Mouse (Mus musculus) olfactory bulb, adult 2 months (tissue): ENCODE data around the gene Akirin2.

Experiments
- CTCF ChIP-seq: fragments of 200-500 bp; IDR thresholded peaks from 2 replicates; pipeline ENCODE4 v1.5.1; 2012; ENCODE audit warnings: low read depth, mild to moderate bottlenecking, low read length, moderate library complexity; ENCODE audit not compliant: insufficient read depth
- POLR2A ChIP-seq: fragments of 200-500 bp; IDR thresholded peaks from 2 replicates; pipeline ENCODE4 v1.6.1; 2012; ENCODE audit warnings: mild to moderate bottlenecking, low read depth, low read length, moderate library complexity; ENCODE audit not compliant: insufficient read depth

DNA sequence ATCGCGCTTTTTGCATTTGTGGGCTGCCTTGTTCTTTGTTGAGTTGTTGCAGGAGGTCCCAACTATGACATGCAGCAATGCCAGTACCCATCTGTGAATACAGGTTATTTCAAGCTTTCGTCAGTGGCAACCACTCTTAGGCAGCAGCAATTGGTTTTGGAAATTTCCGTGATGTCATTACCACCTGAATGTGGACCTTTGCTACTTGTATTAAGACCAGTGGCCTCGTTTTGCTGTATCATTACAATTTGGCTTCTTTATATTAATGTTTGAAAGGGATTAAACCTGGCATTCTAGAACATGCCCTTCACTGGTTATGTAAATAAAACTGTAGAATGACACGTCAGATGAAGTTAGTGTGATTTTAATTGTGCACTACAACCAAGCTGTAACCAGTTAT, 15.5 kb downstream of the Akirin2 start:
- TF ChIP-seq POLR2A (no peak), CTCF (no peak)
